ENCODE assay signal across 33 mouse cellular contexts in genomic region chr5:102478076-102478475, GRCm38 (mm10). TPM values are rescaled to one million over a fixed set of nuclear protein-coding genes. Genes with fewer than 3 reads are reported as not detected.
A peak's percentile ranks its signal among the peaks of the same experiment; 100 is the strongest.
DNase-seq lines count a peak whose midpoint lies in the region; ATAC-seq and TF ChIP-seq lines count a peak whose summit lies in the region.
"Had no signal": no experiment of that assay in that cellular context is flagged by ENCODE, and none has a peak within 500 bp of the region (broad histone marks: within the 10 kb centered on the region; RNA-seq: fewer than 3 reads in every experiment).

No protein-coding gene starts in this region.

- ATAC-seq in granulocyte monocyte progenitor cell, adult 5-6 weeks (replicated peaks; ENCODE audit: poor library complexity, severe bottlenecking), result peak; percentile 21
- ATAC-seq: forebrain, embryonic 16.5 days; hindbrain, postnatal 0 days; intestine, embryonic 15.5 days; liver, embryonic 12.5 days; liver, postnatal 0 days; Patski had no signal

- H3K4me3 ChIP-seq in ES-E14 (ENCODE audit: insufficient read depth in 1 of 2, low read depth in 1 of 2, low read length in 2 of 2, poor library complexity in 1 of 2, severe bottlenecking in 1 of 2), result no peak overlapping the region
- H3K4me3 ChIP-seq: embryonic facial prominence, embryonic 10.5 days; embryonic facial prominence, embryonic 15.5 days; hindbrain, embryonic 12.5 days; intestine, embryonic 15.5 days; layer of hippocampus, adult 2 months; left cerebral cortex, adult 2 months; liver, embryonic 12.5 days; megakaryocyte, embryonic 14.5 days; midbrain, embryonic 12.5 days; neural tube, embryonic 12.5 days had no signal

- peak; percentile 26 for DNase-seq in left cerebral cortex, postnatal 4 days
- DNase-seq in left cerebral cortex, postnatal 10 days (ENCODE audit: extremely low spot score in 1 of 2, low spot score in 2 of 2), result no peak
- peak; percentile 64 for DNase-seq in ES-CJ7 (ENCODE audit: low read depth, low spot score)
- peak; percentile 29 for DNase-seq in ES-E14 (ENCODE audit: low read depth, low spot score)
- no peak for DNase-seq in natural killer cell, adult 2 months (ENCODE audit: low spot score in 2 of 2)
- DNase-seq in Muller cell, postnatal 12 days (ENCODE audit: inconsistent ontology term), result no peak
- DNase-seq: adrenal gland, postnatal 36 days; B cell, adult 2 months; cerebellum, adult 11 months; cerebellum, adult 9-11 months; heart, postnatal 36 days; kidney, adult 2 months; kidney, postnatal 36 days; liver, postnatal 0 days; lung, postnatal 14 days; right cerebral cortex, adult 18-20 months; spleen, adult 18-20 months; thymus, postnatal 4 days had no signal

- no peak overlapping the region for H3K27ac ChIP-seq in ES-E14 (ENCODE audit: insufficient read depth, low read depth, low read length, poor library complexity, severe bottlenecking)
- H3K27ac ChIP-seq: embryonic facial prominence, embryonic 10.5 days; embryonic facial prominence, embryonic 15.5 days; hindbrain, embryonic 12.5 days; hindbrain, postnatal 0 days; intestine, embryonic 15.5 days; layer of hippocampus, adult 2 months; left cerebral cortex, adult 2 months; liver, embryonic 12.5 days; midbrain, embryonic 12.5 days; neural tube, embryonic 12.5 days had no signal

- H3K9me3 ChIP-seq in ES-E14 (ENCODE audit: control insufficient read depth, insufficient read depth, low read depth, low read length), result no peaks in the 10 kb centered on the region
- H3K9me3 ChIP-seq: embryonic facial prominence, embryonic 10.5 days; embryonic facial prominence, embryonic 15.5 days; hindbrain, embryonic 12.5 days; intestine, embryonic 15.5 days; liver, embryonic 12.5 days; megakaryocyte, embryonic 14.5 days; midbrain, embryonic 12.5 days; neural tube, embryonic 12.5 days had no signal

- in situ Hi-C loops in ES-E14 (cut with MboI; ENCODE audit: low sequenced_read_pairs in 2 of 2, unreplicated experiment in 2 of 2), result no loop called here

- intact Hi-C loops in left cerebral cortex, postnatal 4 days (cut with DNase I), result no loop called here
- intact Hi-C loops in left cerebral cortex, postnatal 10 days (cut with DNase I), result no loop called here

- no peak overlapping the region for H3K9ac ChIP-seq in ES-E14 (ENCODE audit: insufficient read depth, low read depth, low read length, poor library complexity, severe bottlenecking)
- H3K9ac ChIP-seq: embryonic facial prominence, embryonic 15.5 days; hindbrain, embryonic 12.5 days; intestine, embryonic 15.5 days; liver, embryonic 12.5 days; liver, postnatal 0 days; midbrain, embryonic 12.5 days; neural tube, embryonic 12.5 days had no signal

- peaks cover 2 to 7% of the 10 kb centered on the region in 2 experiments; a peak in 2 of 4 replicates for H3K4me1 ChIP-seq in ES-E14 (ENCODE audit: control insufficient read depth in 2 of 2, insufficient read depth in 2 of 2, low read length in 2 of 2, poor library complexity in 1 of 2)

- no peaks in the 10 kb centered on the region for H3K36me3 ChIP-seq in ES-E14 (ENCODE audit: control insufficient read depth, insufficient read depth, low read length, poor library complexity, severe bottlenecking)
- H3K36me3 ChIP-seq: embryonic facial prominence, embryonic 10.5 days; embryonic facial prominence, embryonic 15.5 days; G1E; hindbrain, embryonic 12.5 days; intestine, embryonic 15.5 days; liver, embryonic 12.5 days; midbrain, embryonic 12.5 days; neural tube, embryonic 12.5 days had no signal

TF ChIP-seq in ES-E14, 5 proteins besides CTCF, POLR2A, EP300 and RAD21:
- TF ChIP-seq HCFC1 (IDR thresholded peaks at IDR 0.05; ENCODE audit: borderline replicate concordance, insufficient read depth, low read length) (no peak), CHD2 (IDR thresholded peaks at IDR 0.05; ENCODE audit: low read depth, low read length) (no peak), MAFK (IDR thresholded peaks at IDR 0.05; ENCODE audit: insufficient read depth, low read depth, low read length) (no peak), ZC3H11A (IDR thresholded peaks at IDR 0.05; ENCODE audit: borderline replicate concordance, low read depth, low read length) (no peak), ZNF384 (IDR thresholded peaks at IDR 0.05; ENCODE audit: low read depth, low read length) (no peak)

RNA-seq across cellular contexts. Expression of gene Arhgap24, which starts 3.1 kb away (rescaled TPM):
- total RNA-seq in left cerebral cortex, postnatal 4 days (2021), result 1 to 10 TPM; 4.6 to 4.9 TPM
- total RNA-seq in left cerebral cortex, postnatal 10 days (2021), result 1 to 10 TPM; 7.0 to 7.4 TPM
- 0.63 and 0.89 TPM in 2 replicates for total RNA-seq in ES-E14 (2012; rRNA removed)
- 3.2 and 3.8 TPM in 2 replicates for total RNA-seq in granulocyte monocyte progenitor cell, adult 5-6 weeks (2014; fragmentation: Nextera tagmentation)
- 1.8 and 1.9 TPM in 2 replicates for total RNA-seq in granulocyte monocyte progenitor cell, adult 5-6 weeks (2017)

Comparison
In these comparisons a context has a peak if more than half of its experiments do, and no peak if none do; other contexts are left out.
1. DNase-seq: peak in left cerebral cortex, postnatal 4 days (single experiment), ES-CJ7 (single experiment) and ES-E14 (single experiment); none in left cerebral cortex, postnatal 10 days (0 of 2), natural killer cell, adult 2 months (0 of 2) and Muller cell, postnatal 12 days (single experiment).